Mouse (Mus musculus) B cell, adult 67 days (primary cell): ENCODE measurements around the gene Psmd11. TPM values are rescaled to one million over a fixed set of nuclear protein-coding genes. Genes with fewer than 3 reads are reported as not detected.

Source experiments
- total RNA-seq, 2 experiments: library from RNA; stranded (reverse); gene quantifications; 4 replicates each; pipeline ENCODE4 v1.2.4; 2023

Gene Psmd11
- total RNA-seq, result 100 to 1,000 TPM; 110 to 126 TPM

DNA sequence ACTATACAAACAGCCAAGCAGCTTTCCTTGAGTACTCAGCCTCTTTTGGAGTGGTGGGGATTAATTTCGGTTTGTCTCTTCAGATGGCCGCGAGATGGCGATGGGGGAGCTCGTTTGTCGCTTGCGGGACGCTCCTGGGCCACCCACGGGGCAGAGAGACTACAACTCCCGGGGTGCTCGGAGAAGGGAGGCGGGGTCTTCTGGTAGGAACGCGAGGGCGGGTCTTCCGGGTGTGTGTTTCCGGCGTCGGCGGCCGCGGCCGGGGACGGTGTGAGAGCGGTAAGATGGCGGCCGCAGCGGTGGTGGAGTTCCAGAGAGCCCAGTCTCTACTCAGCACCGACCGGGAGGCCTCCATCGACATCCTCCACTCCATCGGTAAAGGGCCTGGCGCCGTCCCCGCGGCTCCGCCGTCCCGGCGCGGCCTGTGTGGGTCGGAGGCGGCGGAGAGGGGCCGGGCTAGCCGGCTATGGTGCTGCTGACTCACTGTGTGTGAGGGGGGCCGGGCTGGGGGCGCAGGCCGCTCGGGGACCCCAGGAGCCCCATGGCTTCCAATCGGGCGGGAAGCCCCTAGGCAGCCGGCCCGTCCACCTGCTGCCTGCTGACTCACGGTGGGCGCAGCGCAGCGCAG lies at the start of gene Psmd11:
Gene Psmd11 (plus strand): TSS at position 235 of the 628 bp plus-strand sequence.

DNA sequence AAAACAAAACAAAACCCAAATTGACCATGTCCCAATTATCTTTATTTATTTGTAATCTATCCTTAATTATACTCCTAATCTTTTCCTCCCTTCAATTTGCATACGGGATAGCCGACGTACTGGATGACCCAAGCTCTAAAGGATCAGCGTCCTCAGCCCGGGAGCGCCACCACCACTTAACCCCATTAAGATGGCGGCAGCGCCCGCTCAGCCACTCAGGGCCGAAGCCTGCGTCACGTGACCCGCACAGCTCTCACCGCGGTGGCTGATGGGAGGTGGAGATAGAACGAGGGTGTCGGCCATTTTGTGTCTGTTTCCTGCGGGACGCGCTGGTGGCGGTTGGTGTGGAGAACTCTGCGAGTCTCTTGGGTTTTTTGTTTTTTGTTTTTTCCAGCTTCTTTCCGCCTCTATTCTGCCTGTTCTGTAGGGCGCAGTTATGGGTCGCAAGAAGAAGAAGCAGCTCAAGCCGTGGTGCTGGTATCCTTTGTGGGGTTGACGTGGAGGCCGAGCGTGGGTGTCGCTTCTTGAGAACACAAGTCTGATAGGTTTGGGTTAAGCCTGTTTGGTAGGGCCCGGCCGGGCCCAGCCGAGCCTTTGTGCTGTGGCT lies 45.3 kb upstream of the Psmd11 start, which contains the start of gene Zfp207:
Gene Zfp207 (plus strand): TSS at position 261 of the 607 bp plus-strand sequence.

GRCm38 (mm10) chr11:80476222-80477189 lies 48.1 kb downstream of the Psmd11 start, which contains the start of gene Cdk5r1:
Gene Cdk5r1 (plus strand): TSS chr11:80477023.

Other genes starting within 250 kb of the Psmd11 start
- gene Rnf135, start 244.8 kb upstream of the Psmd11 start, total RNA-seq, result 10 to 100 TPM in 1 of 2 experiments, 1 to 10 TPM in 1; 8.8 to 10.2 TPM
- 10 to 100 TPM; 51.2 to 51.8 TPM for gene Rhot1, start 219.6 kb upstream of the Psmd11 start, total RNA-seq
- gene Rhbdl3, start 127.7 kb upstream of the Psmd11 start, total RNA-seq, result under 1 TPM; 0.24 to 0.52 TPM
- 10 to 100 TPM; 13.1 to 21.2 TPM for gene 5730455P16Rik, start 50.6 kb upstream of the Psmd11 start, total RNA-seq
- 100 to 1,000 TPM; 206 to 232 TPM for gene Zfp207, start 45.3 kb upstream of the Psmd11 start, total RNA-seq
- 10 to 100 TPM; 12.5 to 15.3 TPM for gene Cdk5r1, start 48.4 kb downstream of the Psmd11 start, total RNA-seq